Mouse (Mus musculus): ENCODE measurements around the gene Dusp2. TPM values are rescaled to one million over a fixed set of nuclear protein-coding genes. Genes with fewer than 3 reads are reported as not detected.

The Dusp2 gene
- polyA plus RNA-seq, 1 experiment, result 163 TPM

DNA sequence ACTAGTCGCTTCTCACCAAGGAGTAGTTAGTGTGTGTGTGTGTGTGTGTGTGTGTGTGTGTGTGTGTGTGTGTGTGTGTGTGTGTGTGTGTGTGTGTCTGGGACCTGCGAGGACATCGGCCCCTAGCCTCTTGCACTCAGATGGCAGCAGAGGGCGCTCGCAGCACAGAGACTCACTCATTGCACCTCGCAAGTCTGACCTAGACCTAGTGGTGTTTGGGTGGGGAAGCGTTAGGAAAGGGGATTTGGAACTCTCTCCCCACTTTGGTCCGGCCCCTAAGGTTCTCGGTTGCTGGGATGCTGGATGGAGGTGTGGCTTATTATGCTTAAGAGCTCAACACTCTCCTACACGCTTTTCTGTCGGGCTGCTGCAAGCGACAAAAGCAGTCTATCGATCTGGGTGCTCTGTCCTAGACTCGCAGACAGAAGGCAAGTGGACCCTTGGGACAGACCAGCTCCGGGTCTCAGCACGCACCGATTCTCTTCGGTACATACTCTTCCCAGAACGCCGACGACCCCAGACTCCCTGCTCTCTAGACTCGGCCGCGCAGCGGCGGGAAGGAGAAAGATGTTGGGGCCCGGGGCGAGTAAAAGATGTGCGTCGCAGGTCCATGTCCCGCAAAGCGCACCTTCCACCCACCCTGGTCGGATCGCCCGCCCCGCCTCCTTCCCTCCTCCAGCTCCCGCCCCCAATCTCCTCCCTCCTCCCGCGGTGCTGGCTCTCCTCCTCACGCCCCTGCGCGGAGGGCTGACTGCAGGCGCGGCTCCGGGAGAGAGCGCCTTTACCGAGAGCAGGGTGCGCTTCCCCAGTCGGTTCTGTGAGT lies 26.7 kb downstream of the Dusp2 start, which contains the start of gene Adra2b:
Gene Adra2b, plus strand, starts transcription at position 750 of the 823 bp plus-strand sequence.
- 1% methylated on average over 49 of the region's 49 CpGs for WGBS
- peaks cover 14% of the 10 kb centered on the region; the same call in 1 of the 2 replicates for H3K27me3 ChIP-seq (ENCODE audit: control insufficient read depth, insufficient read depth, low read length)
- TF ChIP-seq CTCF (IDR thresholded peaks at IDR 0.05; ENCODE audit: borderline replicate concordance, control insufficient read depth, extremely low read depth, insufficient read depth, low read length, poor library complexity) (peak; percentile 66; the same call in 1 of the 2 replicates), POLR2A (IDR thresholded peaks at IDR 0.05; ENCODE audit: control insufficient read depth, extremely low read depth, insufficient read depth, low read length, poor library complexity) (no peak)

DNA sequence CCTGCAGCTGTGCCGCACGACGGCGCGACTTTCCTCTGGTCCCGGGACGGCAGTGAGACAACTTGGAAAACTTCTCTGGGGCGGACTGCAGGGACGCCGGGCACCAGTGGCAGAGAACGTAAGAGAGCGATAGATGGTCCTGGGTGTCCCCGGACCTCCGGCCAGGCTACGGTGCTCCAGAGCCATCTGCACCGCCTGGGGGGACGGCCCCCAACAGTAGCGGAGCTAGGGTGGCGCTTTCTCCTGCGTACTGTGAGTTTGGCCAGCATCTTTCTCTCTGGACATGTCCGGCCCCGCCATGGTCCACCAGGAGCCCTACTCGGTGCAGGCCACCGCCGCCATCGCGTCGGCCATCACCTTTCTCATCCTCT lies 27.3 kb downstream of the Dusp2 start:
- no peak overlapping the region for H3K27ac ChIP-seq (ENCODE audit: control insufficient read depth, insufficient read depth, low read length)
- no peak for DNase-seq
- no peaks in the 10 kb centered on the region for H3K36me3 ChIP-seq (ENCODE audit: control insufficient read depth, insufficient read depth, low read length)
- H3K4me3 ChIP-seq (ENCODE audit: control insufficient read depth, insufficient read depth, low read length), result no peak overlapping the region
- no peaks in the 10 kb centered on the region; the same call in 1 of the 2 replicates for H3K4me1 ChIP-seq (replicated peaks; ENCODE audit: control insufficient read depth, insufficient read depth, low read length)
- TF ChIP-seq POLR2A (IDR thresholded peaks at IDR 0.05; ENCODE audit: control insufficient read depth, extremely low read depth, insufficient read depth, low read length, poor library complexity) (no peak), CTCF (IDR thresholded peaks at IDR 0.05; ENCODE audit: borderline replicate concordance, control insufficient read depth, extremely low read depth, insufficient read depth, low read length, poor library complexity) (no peak)
- 3% methylated on average over 28 of the region's 28 CpGs for WGBS
- H3K27me3 ChIP-seq (ENCODE audit: control insufficient read depth, insufficient read depth, low read length), result peaks cover 14% of the 10 kb centered on the region; the same call in 1 of the 2 replicates

More for the DNA sequence above, 26.7 kb downstream of the Dusp2 start, which contains the start of gene Adra2b:
- Histone ChIP-seq H3K36me3 (ENCODE audit: control insufficient read depth, insufficient read depth, low read length) (no peaks in the 10 kb centered on the region), H3K27ac (ENCODE audit: control insufficient read depth, insufficient read depth, low read length) (no peak within 1 kb of the TSS), H3K4me1 (replicated peaks; ENCODE audit: control insufficient read depth, insufficient read depth, low read length) (no peaks in the 10 kb centered on the region; the same call in 1 of the 2 replicates), H3K4me3 (ENCODE audit: control insufficient read depth, insufficient read depth, low read length) (0 out of 2 replicates have a peak within 1 kb of the TSS, but pooled peaks have one; percentile 1)
- DNase-seq, result peak; percentile 80

DNA sequence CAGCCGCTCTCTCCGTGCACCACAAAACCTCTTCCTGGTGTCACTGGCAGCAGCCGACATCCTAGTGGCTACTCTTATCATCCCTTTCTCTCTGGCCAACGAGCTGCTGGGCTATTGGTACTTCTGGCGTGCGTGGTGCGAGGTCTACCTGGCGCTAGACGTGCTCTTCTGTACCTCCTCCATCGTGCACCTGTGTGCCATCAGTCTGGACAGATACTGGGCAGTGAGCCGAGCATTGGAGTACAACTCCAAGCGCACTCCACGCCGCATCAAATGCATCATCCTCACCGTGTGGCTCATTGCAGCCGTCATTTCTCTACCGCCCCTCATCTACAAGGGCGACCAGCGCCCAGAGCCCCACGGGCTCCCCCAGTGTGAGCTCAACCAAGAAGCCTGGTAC lies 27.7 kb downstream of the Dusp2 start:
- Histone ChIP-seq H3K27ac (ENCODE audit: control insufficient read depth, insufficient read depth, low read length) (no peak overlapping the region), H3K36me3 (ENCODE audit: control insufficient read depth, insufficient read depth, low read length) (no peaks in the 10 kb centered on the region), H3K27me3 (ENCODE audit: control insufficient read depth, insufficient read depth, low read length) (peaks cover 14% of the 10 kb centered on the region; the same call in 1 of the 2 replicates), H3K4me3 (ENCODE audit: control insufficient read depth, insufficient read depth, low read length) (no peak overlapping the region), H3K4me1 (replicated peaks; ENCODE audit: control insufficient read depth, insufficient read depth, low read length) (no peaks in the 10 kb centered on the region; the same call in 1 of the 2 replicates)
- WGBS, result 12% methylated on average over 20 of the region's 20 CpGs
- DNase-seq, result no peak
- TF ChIP-seq POLR2A (IDR thresholded peaks at IDR 0.05; ENCODE audit: control insufficient read depth, extremely low read depth, insufficient read depth, low read length, poor library complexity) (no peak), CTCF (IDR thresholded peaks at IDR 0.05; ENCODE audit: borderline replicate concordance, control insufficient read depth, extremely low read depth, insufficient read depth, low read length, poor library complexity) (no peak)

DNA sequence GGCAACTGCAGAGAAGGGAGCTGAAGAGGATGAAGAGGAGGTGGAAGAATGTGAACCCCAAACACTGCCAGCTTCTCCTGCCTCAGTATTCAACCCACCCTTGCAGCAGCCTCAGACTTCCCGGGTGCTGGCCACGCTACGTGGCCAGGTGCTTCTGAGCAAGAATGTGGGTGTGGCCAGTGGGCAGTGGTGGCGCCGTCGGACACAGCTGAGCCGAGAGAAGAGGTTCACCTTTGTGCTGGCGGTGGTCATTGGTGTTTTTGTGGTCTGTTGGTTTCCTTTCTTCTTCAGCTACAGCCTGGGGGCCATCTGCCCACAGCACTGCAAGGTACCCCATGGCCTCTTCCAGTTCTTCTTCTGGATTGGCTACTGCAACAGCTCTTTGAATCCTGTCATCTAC lies 28.5 kb downstream of the Dusp2 start:
- TF ChIP-seq POLR2A (IDR thresholded peaks at IDR 0.05; ENCODE audit: control insufficient read depth, extremely low read depth, insufficient read depth, low read length, poor library complexity) (no peak), CTCF (IDR thresholded peaks at IDR 0.05; ENCODE audit: borderline replicate concordance, control insufficient read depth, extremely low read depth, insufficient read depth, low read length, poor library complexity) (no peak)
- 3% methylated on average over 8 of the region's 8 CpGs for WGBS
- Histone ChIP-seq H3K4me3 (ENCODE audit: control insufficient read depth, insufficient read depth, low read length) (no peak overlapping the region), H3K36me3 (ENCODE audit: control insufficient read depth, insufficient read depth, low read length) (no peaks in the 10 kb centered on the region), H3K27ac (ENCODE audit: control insufficient read depth, insufficient read depth, low read length) (no peak overlapping the region), H3K27me3 (ENCODE audit: control insufficient read depth, insufficient read depth, low read length) (peaks cover 14% of the 10 kb centered on the region; the same call in 1 of the 2 replicates), H3K4me1 (replicated peaks; ENCODE audit: control insufficient read depth, insufficient read depth, low read length) (no peaks in the 10 kb centered on the region; the same call in 1 of the 2 replicates)
- DNase-seq, result no peak

DNA sequence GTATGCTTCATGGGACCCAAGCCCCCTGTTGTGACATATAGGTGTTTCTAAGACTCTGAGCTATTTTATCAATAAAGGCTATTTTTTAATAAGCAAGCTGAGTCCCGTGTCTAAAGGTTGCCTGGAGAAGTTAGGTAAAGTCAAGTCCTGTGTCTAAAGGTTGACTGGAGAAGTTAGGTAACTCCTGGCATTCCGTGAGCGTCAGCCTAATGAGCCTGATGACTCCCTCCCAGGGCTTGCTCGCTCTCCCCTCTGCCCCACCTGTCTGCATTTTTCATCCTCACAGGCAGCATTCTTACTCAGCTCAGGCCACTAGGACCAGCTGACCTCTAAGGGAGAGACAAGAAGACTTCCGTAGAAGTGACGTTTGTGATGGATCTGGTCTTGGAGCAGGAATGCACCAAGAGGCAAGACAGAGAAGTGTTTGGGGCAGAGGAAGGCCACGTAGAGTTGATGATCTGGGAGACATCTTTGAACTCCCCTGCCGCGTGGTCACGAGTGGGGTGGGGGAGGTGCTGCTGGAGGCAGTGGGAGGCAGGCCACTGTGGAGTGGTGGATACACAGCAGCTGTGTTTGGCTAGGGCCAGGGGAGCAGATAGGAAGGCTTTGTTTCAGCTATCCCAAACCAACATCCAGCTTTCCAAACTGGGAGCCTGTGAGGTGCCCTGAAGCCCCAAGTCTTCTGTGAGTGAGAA lies 31.3 kb downstream of the Dusp2 start:
- no peak overlapping the region for H3K4me3 ChIP-seq (ENCODE audit: control insufficient read depth, insufficient read depth, low read length)
- 83% methylated on average over 10 of the region's 10 CpGs for WGBS
- no peaks in the 10 kb centered on the region for H3K36me3 ChIP-seq (ENCODE audit: control insufficient read depth, insufficient read depth, low read length)
- H3K4me1 ChIP-seq (replicated peaks; ENCODE audit: control insufficient read depth, insufficient read depth, low read length), result no peaks in the 10 kb centered on the region; the same call in 1 of the 2 replicates
- H3K27ac ChIP-seq (ENCODE audit: control insufficient read depth, insufficient read depth, low read length), result no peak overlapping the region
- no peak for DNase-seq
- TF ChIP-seq CTCF (IDR thresholded peaks at IDR 0.05; ENCODE audit: borderline replicate concordance, control insufficient read depth, extremely low read depth, insufficient read depth, low read length, poor library complexity) (no peak), POLR2A (IDR thresholded peaks at IDR 0.05; ENCODE audit: control insufficient read depth, extremely low read depth, insufficient read depth, low read length, poor library complexity) (no peak)
- H3K27me3 ChIP-seq (ENCODE audit: control insufficient read depth, insufficient read depth, low read length), result peaks cover 14% of the 10 kb centered on the region; the same call in 1 of the 2 replicates

DNA sequence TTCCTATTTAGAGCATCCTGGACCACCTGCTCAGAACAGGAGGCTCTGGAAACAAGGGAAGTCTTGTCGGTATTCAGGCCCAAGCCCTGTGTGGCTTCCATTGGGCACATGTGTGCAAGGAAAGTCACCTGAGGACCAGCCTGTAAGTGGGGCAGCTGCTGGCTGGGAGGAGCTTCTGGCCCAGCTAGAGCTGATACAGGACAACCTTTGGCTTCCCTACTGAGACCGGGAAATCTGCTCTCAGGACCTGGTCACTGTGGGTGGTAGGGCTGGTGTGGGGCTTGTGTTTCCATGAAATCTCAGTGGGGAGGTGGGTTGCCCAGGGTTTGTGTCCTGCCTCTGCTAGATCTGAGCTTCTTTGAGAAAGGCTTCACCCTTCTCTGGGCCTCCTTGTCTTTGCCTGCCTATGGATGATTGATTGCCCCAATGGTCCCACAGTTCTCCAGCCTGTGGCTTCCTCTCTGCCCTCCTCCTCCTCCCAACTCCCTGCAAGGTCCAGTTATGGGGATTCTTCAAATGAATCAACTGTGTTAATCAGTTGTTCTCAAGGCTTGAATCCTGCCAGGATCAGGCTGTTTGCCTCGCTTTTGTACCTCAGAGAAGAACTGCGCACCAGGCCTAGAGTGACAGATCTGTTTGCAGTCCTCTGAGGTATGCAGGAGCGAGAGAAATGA lies 33.9 kb downstream of the Dusp2 start:
- H3K27ac ChIP-seq (ENCODE audit: control insufficient read depth, insufficient read depth, low read length), result no peak overlapping the region
- H3K4me3 ChIP-seq (ENCODE audit: control insufficient read depth, insufficient read depth, low read length), result no peak overlapping the region
- DNase-seq, result no peak
- TF ChIP-seq CTCF (IDR thresholded peaks at IDR 0.05; ENCODE audit: borderline replicate concordance, control insufficient read depth, extremely low read depth, insufficient read depth, low read length, poor library complexity) (no peak), POLR2A (IDR thresholded peaks at IDR 0.05; ENCODE audit: control insufficient read depth, extremely low read depth, insufficient read depth, low read length, poor library complexity) (no peak)
- no peaks in the 10 kb centered on the region for H3K4me1 ChIP-seq (replicated peaks; ENCODE audit: control insufficient read depth, insufficient read depth, low read length)
- no peaks in the 10 kb centered on the region for H3K36me3 ChIP-seq (ENCODE audit: control insufficient read depth, insufficient read depth, low read length)
- WGBS, result 83% methylated on average over 5 of the region's 5 CpGs
- peaks cover 2% of the 10 kb centered on the region; the same call in 1 of the 2 replicates for H3K27me3 ChIP-seq (ENCODE audit: control insufficient read depth, insufficient read depth, low read length)

Measured in thymus, adult 2 months (tissue).